ENCODE assay signal across 26 mouse cellular contexts in the genomic region with DNA sequence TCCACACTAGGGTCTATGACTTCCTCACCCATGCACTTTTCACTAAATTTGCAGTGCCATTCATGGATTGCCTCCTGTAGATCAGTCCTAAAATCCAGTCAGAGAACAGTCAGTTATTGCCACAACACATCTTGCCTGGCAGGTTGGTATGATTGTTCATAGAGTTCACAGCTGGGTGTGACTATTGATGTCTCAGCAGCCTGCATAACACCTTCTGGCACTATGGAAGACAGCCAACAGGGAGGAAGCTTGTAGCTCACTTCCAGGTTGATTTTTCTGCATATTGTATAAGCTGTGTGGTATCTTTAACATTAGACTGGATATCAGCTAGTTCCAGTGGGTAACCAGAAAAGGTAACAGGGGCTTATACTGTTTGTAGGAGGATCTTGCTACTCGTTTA.
DNase-seq lines count a peak whose midpoint lies in the region; ATAC-seq and TF ChIP-seq lines count a peak whose summit lies in the region.
"Had no signal": no experiment of that assay in that cellular context is flagged by ENCODE, and none has a peak within 500 bp of the region (broad histone marks: within the 10 kb centered on the region; RNA-seq: fewer than 3 reads in every experiment).

No protein-coding gene starts in this region.

- no peaks in the 10 kb centered on the region for H3K9me3 ChIP-seq in hindbrain, postnatal 0 days (ENCODE audit: low read length)
- H3K9me3 ChIP-seq in hindbrain, embryonic 12.5 days (replicated peaks), result no peaks in the 10 kb centered on the region
- H3K9me3 ChIP-seq in kidney, embryonic 16.5 days (ENCODE audit: low read length), result no peaks in the 10 kb centered on the region
- H3K9me3 ChIP-seq: embryonic facial prominence, embryonic 13.5 days; heart, embryonic 10.5 days; heart, embryonic 15.5 days; midbrain, embryonic 15.5 days; neural tube, embryonic 12.5 days had no signal

- ATAC-seq in hindbrain, postnatal 0 days, result 0 out of 2 replicates have a peak, but pooled peaks have one; percentile 27
- no peak for ATAC-seq in hindbrain, embryonic 12.5 days (ENCODE audit: low FRiP score)
- ATAC-seq in kidney, embryonic 16.5 days (ENCODE audit: low FRiP score, low TSS enrichment), result no peak
- ATAC-seq: intestine, embryonic 16.5 days; midbrain, embryonic 15.5 days had no signal

- H3K27ac ChIP-seq in hindbrain, postnatal 0 days, result no peak overlapping the region
- H3K27ac ChIP-seq in hindbrain, embryonic 12.5 days, result no peak overlapping the region
- H3K27ac ChIP-seq in kidney, embryonic 16.5 days (ENCODE audit: low read length), result no peak overlapping the region
- H3K27ac ChIP-seq: embryonic facial prominence, embryonic 13.5 days; heart, embryonic 10.5 days; heart, embryonic 15.5 days; liver, embryonic 14.5 days; midbrain, embryonic 15.5 days; neural tube, embryonic 12.5 days had no signal

- no peaks in the 10 kb centered on the region for H3K36me3 ChIP-seq in hindbrain, postnatal 0 days (ENCODE audit: insufficient read depth, low read length)
- H3K36me3 ChIP-seq in hindbrain, embryonic 12.5 days, result no peaks in the 10 kb centered on the region
- no peaks in the 10 kb centered on the region for H3K36me3 ChIP-seq in kidney, embryonic 16.5 days (ENCODE audit: insufficient read depth, low read length)
- H3K36me3 ChIP-seq: embryonic facial prominence, embryonic 13.5 days; heart, embryonic 10.5 days; heart, embryonic 15.5 days; midbrain, embryonic 15.5 days; neural tube, embryonic 12.5 days had no signal

- TF ChIP-seq CTCF in hindbrain, postnatal 0 days (IDR thresholded peaks at IDR 0.05; ENCODE audit: low read depth), result no peak
- no peak for TF ChIP-seq CTCF in brain, embryonic 14.5 days (IDR thresholded peaks at IDR 0.05; ENCODE audit: borderline replicate concordance, extremely low read depth, insufficient read depth, insufficient read length)

- H3K4me3 ChIP-seq in hindbrain, postnatal 0 days (ENCODE audit: low read length), result no peak overlapping the region
- no peak overlapping the region for H3K4me3 ChIP-seq in hindbrain, embryonic 12.5 days
- no peak overlapping the region for H3K4me3 ChIP-seq in kidney, embryonic 16.5 days (ENCODE audit: low read length)
- H3K4me3 ChIP-seq: embryonic facial prominence, embryonic 13.5 days; erythroblast, embryonic 14.5 days; heart, embryonic 10.5 days; heart, embryonic 15.5 days; midbrain, embryonic 15.5 days; neural tube, embryonic 12.5 days had no signal

- no peaks in the 10 kb centered on the region for H3K4me1 ChIP-seq in hindbrain, postnatal 0 days (ENCODE audit: insufficient read depth, low read length)
- no peaks in the 10 kb centered on the region for H3K4me1 ChIP-seq in hindbrain, embryonic 12.5 days
- H3K4me1 ChIP-seq in kidney, embryonic 16.5 days (ENCODE audit: insufficient read depth, low read length), result no peaks in the 10 kb centered on the region
- H3K4me1 ChIP-seq: embryonic facial prominence, embryonic 13.5 days; heart, embryonic 10.5 days; heart, embryonic 15.5 days; midbrain, embryonic 15.5 days; neural tube, embryonic 12.5 days had no signal

- H3K4me2 ChIP-seq in hindbrain, postnatal 0 days (ENCODE audit: low read depth, low read length), result no peak overlapping the region
- no peak overlapping the region for H3K4me2 ChIP-seq in hindbrain, embryonic 12.5 days (replicated peaks)
- H3K4me2 ChIP-seq in kidney, embryonic 16.5 days (replicated peaks; ENCODE audit: low read depth, low read length), result no peak overlapping the region
- H3K4me2 ChIP-seq: embryonic facial prominence, embryonic 13.5 days; heart, embryonic 15.5 days; lung, embryonic 14.5 days; midbrain, embryonic 15.5 days; neural tube, embryonic 12.5 days had no signal

- WGBS in hindbrain, postnatal 0 days, result 63% methylated on average over 1 of the region's 1 CpGs
- 79% methylated on average over 1 of the region's 1 CpGs for WGBS in hindbrain, embryonic 12.5 days
- WGBS in kidney, embryonic 16.5 days, result 80% methylated on average over 1 of the region's 1 CpGs

- no peak overlapping the region for H3K9ac ChIP-seq in hindbrain, postnatal 0 days (replicated peaks; ENCODE audit: low read length)
- H3K9ac ChIP-seq in hindbrain, embryonic 12.5 days, result no peak overlapping the region
- H3K9ac ChIP-seq in kidney, embryonic 16.5 days (replicated peaks; ENCODE audit: low read length), result no peak overlapping the region
- H3K9ac ChIP-seq: embryonic facial prominence, embryonic 13.5 days; heart, embryonic 15.5 days; liver, embryonic 14.5 days; lung, embryonic 14.5 days; midbrain, embryonic 15.5 days; neural tube, embryonic 12.5 days had no signal

- peak; percentile 68 for DNase-seq in hindbrain, postnatal 0 days (ENCODE audit: low spot score)
- peak; percentile 31 for DNase-seq in brain, adult 2 months (ENCODE audit: low read depth, low spot score)
- DNase-seq in brain, embryonic 14.5 days (ENCODE audit: low read depth), result peak; percentile 62
- peak; percentile 81 to 82 for DNase-seq in cerebellum, postnatal 10 days
- no peak for DNase-seq in heart, adult 18-20 months
- DNase-seq in spleen, postnatal 36 days (ENCODE audit: low spot score in 2 of 2), result no peak
- DNase-seq: adrenal gland, postnatal 25 days; B cell, adult 2 months; gastrocnemius, postnatal 14 days; kidney, adult 8-10 months; kidney, postnatal 10 days; liver; lung, embryonic 14.5 days; lung, postnatal 14 days; right cerebral cortex, postnatal 14 days; thymus, postnatal 14 days had no signal

- no peak for TF ChIP-seq POLR2A in brain, embryonic 14.5 days (IDR thresholded peaks at IDR 0.05; ENCODE audit: borderline replicate concordance, extremely low read depth, insufficient read depth, insufficient read length, poor library complexity, severe bottlenecking)

- no peaks in the 10 kb centered on the region for H3K27me3 ChIP-seq in hindbrain, postnatal 0 days (ENCODE audit: insufficient read depth, low read length)
- no peaks in the 10 kb centered on the region for H3K27me3 ChIP-seq in hindbrain, embryonic 12.5 days
- no peaks in the 10 kb centered on the region for H3K27me3 ChIP-seq in kidney, embryonic 16.5 days (ENCODE audit: insufficient read depth, low read length)
- H3K27me3 ChIP-seq: heart, embryonic 15.5 days; midbrain, embryonic 15.5 days; neural tube, embryonic 12.5 days had no signal

Comparison
In these comparisons a context has a peak if more than half of its experiments do, and no peak if none do; other contexts are left out.
1. DNase-seq: peak in hindbrain, postnatal 0 days (single experiment), brain, adult 2 months (single experiment), brain, embryonic 14.5 days (single experiment) and cerebellum, postnatal 10 days (2 of 2); none in heart, adult 18-20 months (0 of 2) and spleen, postnatal 36 days (0 of 2).